Mouse (Mus musculus): ENCODE measurements around the gene Lmx1b.
A peak's percentile ranks its signal among the peaks of the same experiment; 100 is the strongest.

Gene Lmx1b

GRCm38 (mm10) chr2:33630081-33631021 is 10.0 kb downstream of the Lmx1b start:
- DNase-seq (ENCODE audit: low read depth, low spot score) = peak; percentile 30

- no peak for DNase-seq (ENCODE audit: low read depth, low spot score)
These were observed 10.7 kb downstream of the Lmx1b start for GRCm38 (mm10) chr2:33629641-33630040.

GRCm38 (mm10) chr2:33628791-33629190 is 11.5 kb downstream of the Lmx1b start:
- no peak for DNase-seq (ENCODE audit: low read depth, low spot score)

- no peak for DNase-seq (ENCODE audit: low read depth, low spot score)
These were observed 13.3 kb downstream of the Lmx1b start for GRCm38 (mm10) chr2:33627058-33627375.

- no peak for DNase-seq (ENCODE audit: low read depth, low spot score)
These were observed 13.9 kb downstream of the Lmx1b start for GRCm38 (mm10) chr2:33626262-33627057.

- no peak for DNase-seq (ENCODE audit: low read depth, low spot score)
These were observed 22.6 kb downstream of the Lmx1b start for GRCm38 (mm10) chr2:33617670-33618069.

- peak; percentile 92 for DNase-seq (ENCODE audit: low read depth, low spot score)
These were observed 23.9 kb downstream of the Lmx1b start for GRCm38 (mm10) chr2:33616411-33616843.

- no peak for DNase-seq (ENCODE audit: low read depth, low spot score)
These were observed 24.4 kb downstream of the Lmx1b start for GRCm38 (mm10) chr2:33615843-33616344.

- DNase-seq (ENCODE audit: low read depth, low spot score) = no peak
These were observed 34.6 kb downstream of the Lmx1b start for GRCm38 (mm10) chr2:33605487-33606256.

- DNase-seq (ENCODE audit: low read depth, low spot score) = no peak
These were observed 35.3 kb downstream of the Lmx1b start for GRCm38 (mm10) chr2:33604846-33605486.

GRCm38 (mm10) chr2:33600520-33600919 is 39.8 kb downstream of the Lmx1b start:
- peak; percentile 78 for DNase-seq (ENCODE audit: low read depth, low spot score)

GRCm38 (mm10) chr2:33597384-33597783 is 42.9 kb downstream of the Lmx1b start:
- no peak for DNase-seq (ENCODE audit: low read depth, low spot score)

- peak; percentile 33 for DNase-seq (ENCODE audit: low read depth, low spot score)
These were observed 45.3 kb downstream of the Lmx1b start for GRCm38 (mm10) chr2:33595085-33595423.

GRCm38 (mm10) chr2:33594181-33595084 is 45.9 kb downstream of the Lmx1b start:
- DNase-seq (ENCODE audit: low read depth, low spot score) = peak; percentile 32

GRCm38 (mm10) chr2:33592931-33593555 is 47.3 kb downstream of the Lmx1b start:
- peak; percentile 72 for DNase-seq (ENCODE audit: low read depth, low spot score)

- no peak for DNase-seq (ENCODE audit: low read depth, low spot score)
These were observed 51.0 kb downstream of the Lmx1b start for GRCm38 (mm10) chr2:33589280-33589679.

GRCm38 (mm10) chr2:33584937-33585910 is 55.1 kb downstream of the Lmx1b start:
- DNase-seq (ENCODE audit: low read depth, low spot score) = no peak

GRCm38 (mm10) chr2:33583761-33584160 is 56.5 kb downstream of the Lmx1b start:
- no peak for DNase-seq (ENCODE audit: low read depth, low spot score)

All from R1 (cell line).